Mouse (Mus musculus) kidney, adult 9 months (tissue): ENCODE data around the gene Ssbp4.

Source experiments
- DNase-seq: peaks from one replicate; pipeline ENCODE4 v3.0.0; 2022

The Ssbp4 gene

GRCm38 (mm10) chr8:70549412-70550184, 59.1 kb downstream of the Ssbp4 start:
- DNase-seq = no peak

- DNase-seq = no peak
These were observed 60.9 kb downstream of the Ssbp4 start for GRCm38 (mm10) chr8:70547762-70548161.
